Mouse (Mus musculus) NIH3T3 (cell line): ENCODE results near the gene Ugt1a2.

ENCODE experiments used
- DNase-seq: peaks from one replicate; pipeline ENCODE4 v3.0.0-alpha.2; 2012; ENCODE audit warnings: low read depth

Gene Ugt1a2

DNA sequence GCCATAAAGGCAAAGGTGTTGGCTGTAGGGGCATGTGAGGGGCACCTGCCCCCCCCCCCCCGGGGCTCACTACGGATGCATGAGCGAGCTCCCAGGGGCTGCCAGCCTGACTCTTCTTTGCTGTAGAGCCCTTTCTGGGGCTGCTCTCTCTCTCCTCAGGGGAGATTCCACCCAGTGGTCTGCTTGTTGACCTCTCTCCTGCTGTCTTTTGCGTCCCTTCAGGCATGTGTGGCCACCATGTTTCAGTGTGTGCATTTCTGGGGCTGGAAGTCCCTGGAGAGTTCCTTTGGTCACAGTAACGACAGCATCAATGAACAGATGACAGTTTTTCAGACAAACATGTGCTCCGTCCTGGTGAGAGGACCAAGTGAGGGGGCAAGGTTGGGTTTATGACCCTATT, 58.0 kb downstream of the Ugt1a2 start:
- no peak for DNase-seq

DNA sequence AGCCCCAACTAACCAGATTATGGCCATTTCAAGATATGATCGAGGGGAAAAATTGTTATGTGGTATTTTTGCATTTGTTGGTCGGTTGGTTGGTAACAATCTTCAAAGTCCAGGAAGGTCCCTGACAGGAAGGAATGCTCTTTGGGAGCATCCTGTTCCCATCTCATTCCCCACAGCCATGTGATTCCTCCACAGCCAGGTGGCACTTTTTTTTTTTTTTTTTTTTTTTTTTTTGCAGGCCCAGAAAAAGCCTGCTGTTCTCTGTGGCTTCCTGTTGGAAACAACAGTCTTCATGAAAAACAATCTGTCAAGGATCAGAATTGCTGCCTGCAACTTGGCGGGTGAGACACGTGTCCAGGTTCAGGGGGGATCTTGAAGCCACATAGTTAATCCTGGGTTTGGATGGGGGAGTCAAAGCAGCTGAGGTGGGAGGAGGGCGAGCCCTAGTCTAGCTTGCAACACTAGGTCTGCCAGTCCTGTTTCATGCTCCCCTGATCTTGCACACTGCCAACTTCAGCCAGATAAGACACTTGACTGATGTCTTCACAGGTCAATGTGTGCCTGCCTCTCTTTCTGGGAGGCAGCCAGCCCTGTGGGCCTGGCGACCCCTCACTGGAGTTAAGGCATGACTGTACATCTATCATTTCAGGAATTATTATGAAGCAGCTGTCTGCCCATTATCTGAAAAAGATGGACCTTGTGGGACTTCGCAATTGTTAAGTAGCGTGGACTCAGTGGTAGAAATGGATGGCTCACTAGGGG, 58.7 kb downstream of the Ugt1a2 start:
- DNase-seq: peak; percentile 72

DNA sequence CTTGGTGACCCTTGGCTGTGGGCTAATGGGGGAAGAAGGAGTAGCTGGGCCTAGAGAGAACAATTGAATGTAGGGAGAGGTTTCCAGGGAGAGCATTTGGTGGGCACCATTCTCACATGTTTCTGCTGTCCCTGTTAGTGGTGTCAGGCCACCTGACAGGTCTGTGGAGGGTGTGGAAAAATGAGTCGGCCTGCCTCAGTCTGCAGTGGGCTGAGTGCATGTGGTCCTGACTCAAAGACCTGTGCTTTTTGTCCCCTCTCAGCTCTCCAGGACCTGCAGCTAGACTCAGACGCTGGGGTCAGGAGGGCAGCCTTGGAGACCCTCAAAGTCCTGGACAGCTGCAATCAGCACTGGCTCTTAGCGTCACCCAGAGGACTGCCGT, 59.2 kb downstream of the Ugt1a2 start:
- no peak for DNase-seq

- DNase-seq: peak; percentile 60
Measured at GRCm38 (mm10) chr1:88260114-88260513, 59.7 kb downstream of the Ugt1a2 start.

- no peak for DNase-seq
Measured at GRCm38 (mm10) chr1:88260604-88261377, 60.4 kb downstream of the Ugt1a2 start.

DNA sequence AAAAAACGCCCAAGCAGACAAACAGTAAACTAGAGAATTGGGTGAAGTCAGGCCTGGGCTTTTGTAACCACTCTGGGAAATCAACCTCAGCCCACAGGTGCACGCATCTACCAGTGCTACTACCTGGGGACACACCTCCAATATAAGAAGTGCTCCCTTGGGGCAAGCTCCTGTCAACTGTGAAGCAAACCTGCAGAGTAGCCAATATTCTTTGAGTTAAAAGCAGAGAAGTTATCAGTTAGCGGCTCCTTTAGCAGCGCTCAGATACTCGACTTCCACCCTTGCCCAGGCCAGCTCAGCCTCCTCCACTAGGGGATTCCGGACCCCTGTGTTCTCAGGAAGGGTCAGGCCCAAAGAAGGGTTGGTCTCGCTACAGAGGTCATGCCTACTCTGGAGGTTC, 61.3 kb downstream of the Ugt1a2 start:
- no peak for DNase-seq

GRCm38 (mm10) chr1:88262255-88262654, 61.9 kb downstream of the Ugt1a2 start:
- peak; percentile 100 for DNase-seq

DNA sequence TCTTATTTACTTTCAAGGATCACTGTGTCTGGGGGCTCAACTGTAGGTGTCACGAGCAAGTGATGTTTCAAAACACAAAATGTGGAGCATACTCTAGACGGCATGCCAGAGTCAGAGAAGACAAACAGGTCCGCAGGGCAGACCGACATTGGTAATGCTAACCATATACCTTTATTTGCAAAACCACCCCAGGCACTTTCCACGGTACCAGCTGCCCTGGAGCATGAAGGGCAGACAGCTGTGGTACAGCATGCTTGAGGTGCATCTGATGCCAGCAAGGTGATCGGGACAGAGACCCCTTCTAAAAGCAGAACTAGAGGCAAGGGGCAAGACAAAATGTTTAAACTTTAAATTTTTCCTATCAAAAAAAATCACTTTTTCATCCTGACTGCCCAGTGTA, 62.6 kb downstream of the Ugt1a2 start:
- no peak for DNase-seq

DNA sequence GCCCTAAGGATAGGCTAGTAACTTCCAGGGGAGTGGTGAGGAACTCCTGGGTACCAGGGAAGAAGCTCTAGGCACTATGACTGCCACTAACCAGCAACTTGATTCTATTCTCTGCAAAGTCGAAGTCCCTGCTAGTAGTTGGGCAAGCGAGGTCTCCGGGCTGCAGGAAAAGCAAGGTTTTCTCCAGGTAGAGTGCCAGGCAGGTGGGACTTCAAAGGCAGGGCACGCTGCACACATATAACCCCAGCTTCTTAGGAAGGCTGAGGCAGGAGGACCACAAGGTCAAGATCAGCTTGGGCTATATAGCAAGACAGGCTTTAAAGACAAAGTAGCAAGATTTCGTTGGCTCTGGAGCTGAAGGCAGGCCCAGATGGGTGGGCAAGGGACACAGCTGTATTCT, 63.4 kb downstream of the Ugt1a2 start:
- DNase-seq: no peak

DNA sequence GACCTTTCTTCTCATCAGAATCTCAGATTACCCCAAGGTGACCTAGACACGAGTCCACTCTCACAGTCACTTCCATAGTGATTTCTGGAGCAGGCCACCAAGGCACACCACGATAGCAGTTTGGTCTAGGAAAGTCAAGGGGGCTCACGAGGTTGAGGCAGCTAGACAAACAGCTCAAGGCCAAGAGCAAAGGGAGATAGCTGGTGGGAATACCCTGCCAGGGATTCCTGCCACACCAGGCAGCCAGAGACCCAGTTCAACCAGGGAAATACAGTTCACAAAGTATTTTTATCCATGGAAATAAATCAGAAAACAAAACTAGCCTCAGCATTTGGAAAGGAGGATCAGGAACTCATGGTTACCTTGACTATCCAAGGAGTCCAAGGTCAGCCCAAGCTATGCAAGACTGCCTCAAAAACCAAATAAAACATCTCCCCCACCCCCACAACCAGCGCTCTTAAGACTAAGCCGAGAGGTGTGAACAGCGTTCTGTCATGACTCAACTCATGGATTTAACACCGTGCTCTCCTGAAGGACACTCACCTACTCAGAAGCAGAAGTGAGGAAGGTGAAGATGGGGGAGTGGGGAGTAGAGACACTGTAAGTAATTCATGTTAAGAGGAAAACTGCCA, 64.0 kb downstream of the Ugt1a2 start:
- no peak for DNase-seq

GRCm38 (mm10) chr1:88264869-88265240, 64.5 kb downstream of the Ugt1a2 start:
- peak; percentile 50 for DNase-seq

- DNase-seq: no peak
Measured at GRCm38 (mm10) chr1:88266123-88266522, 65.7 kb downstream of the Ugt1a2 start.

DNA sequence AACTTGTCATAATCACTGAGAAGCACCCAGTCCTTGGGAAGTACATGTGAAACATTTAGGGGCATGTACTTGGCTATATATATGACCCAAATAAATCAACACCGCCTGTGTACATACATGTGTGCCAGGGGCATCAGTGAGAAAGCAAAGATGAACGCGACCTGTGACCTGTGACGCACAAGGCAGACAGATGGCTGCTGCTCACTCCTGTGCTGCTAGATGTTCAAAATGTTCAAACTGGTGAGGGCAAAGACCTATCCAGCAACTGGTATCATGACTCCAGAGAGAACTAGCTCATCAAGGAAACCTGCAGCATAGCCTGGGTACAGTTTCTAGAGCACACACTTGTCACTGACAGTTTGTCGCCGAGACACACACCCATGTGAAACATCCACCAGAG, 67.1 kb downstream of the Ugt1a2 start:
- no peak for DNase-seq

- no peak for DNase-seq
Measured at GRCm38 (mm10) chr1:88268070-88268469, 67.7 kb downstream of the Ugt1a2 start.
